Mouse (Mus musculus) inflammation-experienced regulatory T-cells, adult 6 months (primary cell): Measurements from ENCODE around the gene Pygm. TPM values are rescaled to one million over a fixed set of nuclear protein-coding genes. Genes with fewer than 3 reads are reported as not detected.
A peak's percentile ranks its signal among the peaks of the same experiment; 100 is the strongest.

Experiments
- ATAC-seq: one replicate; pipeline ENCODE4 v1.8.0; 2017
- polyA plus RNA-seq, 3 experiments: library from polyadenylated mRNA; unstranded; fragments of 100-300 nt; shearing (Covaris generic); gene quantifications; one replicate each; pipeline ENCODE4 v1.2.1; 2017

Gene Pygm
- polyA plus RNA-seq, 3 experiments from 2014 or later: 3.4 to 6.5 (median 5.7) TPM

- ATAC-seq: no peak
Measured at GRCm38 (mm10) chr19:6354030-6354429, 30.2 kb upstream of the Pygm start.

DNA sequence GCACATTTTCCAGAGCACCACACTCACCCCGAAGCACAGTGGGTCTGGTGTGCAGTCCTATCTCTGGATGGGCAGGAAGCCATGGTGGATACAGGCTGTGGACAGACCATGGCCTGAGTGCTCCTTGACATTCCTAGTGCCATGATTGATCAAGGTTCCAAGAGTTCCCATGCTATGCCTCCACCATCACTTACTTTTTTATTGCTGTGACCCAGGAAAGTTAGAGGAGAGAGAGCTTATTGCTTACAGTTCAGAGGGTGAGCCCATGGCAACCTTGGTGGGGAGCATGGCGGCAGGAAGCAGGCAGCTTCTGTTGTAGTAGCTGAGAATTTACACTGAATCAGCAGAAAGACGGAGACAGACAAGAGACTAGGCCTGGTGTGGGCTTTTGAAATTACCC lies 22.9 kb upstream of the Pygm start:
- ATAC-seq: no peak

DNA sequence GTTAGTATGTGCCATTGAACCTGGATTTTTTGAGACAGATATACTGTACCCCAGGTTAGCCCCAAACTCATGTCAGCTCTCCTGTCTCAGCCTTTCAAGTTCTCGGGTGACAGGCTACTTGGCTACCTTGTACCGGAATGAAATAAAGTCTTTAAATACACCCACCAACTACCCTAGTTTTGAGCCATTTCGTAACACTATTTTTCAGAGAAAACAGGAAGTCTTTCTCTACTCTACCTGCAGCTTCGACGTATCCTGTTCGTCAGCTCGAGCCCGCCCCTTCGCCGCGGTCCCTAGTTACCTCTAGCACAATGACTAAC lies 21.1 kb upstream of the Pygm start:
- peak; percentile 76 for ATAC-seq

DNA sequence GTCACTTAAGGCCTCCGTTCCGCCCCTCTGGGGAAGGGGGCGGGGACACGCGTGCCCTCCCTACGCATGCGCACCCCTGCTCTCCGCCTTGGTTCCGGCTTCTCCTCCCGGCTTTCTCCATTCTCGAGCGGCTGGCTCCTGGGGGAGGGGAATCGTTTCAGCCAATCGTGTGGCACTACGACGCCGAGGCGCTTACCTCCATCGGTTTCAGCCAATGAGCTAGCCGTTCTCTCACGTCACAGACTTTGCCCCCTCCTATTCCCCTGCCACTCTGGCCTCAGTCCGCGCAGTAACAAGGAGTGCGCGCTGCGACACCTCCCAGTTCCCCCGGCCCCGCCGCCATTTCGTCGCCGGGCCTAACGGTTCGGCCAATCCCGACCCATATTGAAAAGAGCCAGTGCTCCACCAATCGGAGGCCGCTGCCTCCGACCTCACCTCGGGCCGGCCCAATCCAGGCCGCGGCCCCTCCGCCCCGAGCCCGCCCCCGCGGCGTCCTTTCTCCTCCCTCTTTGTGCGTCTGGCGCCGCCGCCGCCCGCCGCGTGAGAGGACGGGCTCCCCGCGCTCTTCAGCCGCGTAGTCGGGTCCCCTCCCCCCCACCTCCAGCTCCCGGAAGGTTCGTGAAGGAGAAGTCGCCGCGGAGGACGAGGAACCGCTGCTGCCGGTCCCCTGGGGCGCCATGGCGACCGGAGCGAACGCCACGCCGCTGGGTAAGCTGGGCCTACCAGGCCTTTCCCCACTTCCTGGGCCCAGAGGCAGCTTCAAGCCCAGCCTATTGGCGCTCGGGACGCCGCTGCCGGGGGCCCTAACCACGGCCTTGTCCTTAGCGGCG lies 20.6 kb upstream of the Pygm start, which contains the start of gene Sf1:
Sf1 (plus strand) TSS at position 280 of the 830 bp plus-strand sequence.
- peak; percentile 85 for ATAC-seq

DNA sequence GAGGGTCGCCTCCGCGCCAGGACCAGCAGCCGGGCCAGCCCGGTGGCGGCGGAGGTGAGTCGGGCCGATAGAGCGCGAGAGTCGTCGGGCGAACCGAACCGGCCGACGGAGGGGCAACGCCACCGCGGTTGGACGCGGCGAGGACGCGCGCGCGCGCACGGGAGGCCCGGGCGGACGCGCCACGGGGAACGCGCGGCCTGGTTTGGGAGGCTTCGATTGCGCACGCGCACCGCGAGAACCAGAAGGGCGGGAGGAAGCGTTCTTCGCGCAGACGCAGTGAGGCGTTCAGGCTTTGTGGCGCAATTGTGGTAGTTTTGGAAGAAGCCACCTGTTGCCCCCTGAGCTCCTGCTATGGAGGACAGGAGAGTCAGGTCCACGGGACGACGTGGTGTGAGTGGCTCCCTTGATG lies 19.9 kb upstream of the Pygm start:
- ATAC-seq: no peak

DNA sequence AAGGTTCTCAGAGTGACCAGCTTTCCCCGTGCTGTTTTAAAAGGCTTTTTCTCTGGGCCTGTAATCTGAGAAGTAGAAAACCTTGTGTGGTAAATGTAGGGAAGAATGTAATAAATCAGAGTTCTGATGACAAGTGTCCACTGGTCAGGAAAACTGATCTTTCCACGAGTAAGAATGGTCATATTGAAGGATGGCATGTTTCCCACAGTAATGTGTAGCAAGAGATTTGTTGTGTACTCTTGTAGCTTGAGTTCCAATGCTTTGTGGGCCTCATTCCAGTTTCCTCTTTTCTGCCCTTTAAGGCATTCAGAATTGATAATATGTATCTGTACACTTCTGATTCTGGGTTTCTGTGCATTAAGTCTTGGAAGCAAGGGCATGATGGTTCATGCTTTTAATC lies 19.4 kb upstream of the Pygm start:
- ATAC-seq: no peak

DNA sequence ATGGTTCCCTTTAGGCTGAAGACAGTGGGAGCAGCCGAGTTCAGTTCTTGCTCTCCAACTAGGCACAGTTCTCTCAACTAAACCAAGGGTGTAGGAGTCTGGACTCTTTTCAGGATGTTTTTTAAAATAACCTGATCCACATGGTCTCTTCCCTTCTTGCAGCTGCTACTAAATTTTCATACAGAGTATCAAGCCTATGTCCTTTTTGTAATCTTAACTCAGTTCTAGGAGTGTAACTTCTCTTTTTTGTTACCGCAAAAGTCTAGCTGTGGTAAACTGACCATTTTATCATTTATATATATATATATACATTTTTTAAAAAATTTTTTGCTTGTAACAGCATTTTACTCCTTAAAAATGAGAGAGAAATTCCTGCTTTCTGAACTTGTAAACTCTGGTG lies 14.0 kb upstream of the Pygm start:
- ATAC-seq: no peak

- no peak for ATAC-seq
Measured at GRCm38 (mm10) chr19:6372433-6372832, 11.8 kb upstream of the Pygm start.

DNA sequence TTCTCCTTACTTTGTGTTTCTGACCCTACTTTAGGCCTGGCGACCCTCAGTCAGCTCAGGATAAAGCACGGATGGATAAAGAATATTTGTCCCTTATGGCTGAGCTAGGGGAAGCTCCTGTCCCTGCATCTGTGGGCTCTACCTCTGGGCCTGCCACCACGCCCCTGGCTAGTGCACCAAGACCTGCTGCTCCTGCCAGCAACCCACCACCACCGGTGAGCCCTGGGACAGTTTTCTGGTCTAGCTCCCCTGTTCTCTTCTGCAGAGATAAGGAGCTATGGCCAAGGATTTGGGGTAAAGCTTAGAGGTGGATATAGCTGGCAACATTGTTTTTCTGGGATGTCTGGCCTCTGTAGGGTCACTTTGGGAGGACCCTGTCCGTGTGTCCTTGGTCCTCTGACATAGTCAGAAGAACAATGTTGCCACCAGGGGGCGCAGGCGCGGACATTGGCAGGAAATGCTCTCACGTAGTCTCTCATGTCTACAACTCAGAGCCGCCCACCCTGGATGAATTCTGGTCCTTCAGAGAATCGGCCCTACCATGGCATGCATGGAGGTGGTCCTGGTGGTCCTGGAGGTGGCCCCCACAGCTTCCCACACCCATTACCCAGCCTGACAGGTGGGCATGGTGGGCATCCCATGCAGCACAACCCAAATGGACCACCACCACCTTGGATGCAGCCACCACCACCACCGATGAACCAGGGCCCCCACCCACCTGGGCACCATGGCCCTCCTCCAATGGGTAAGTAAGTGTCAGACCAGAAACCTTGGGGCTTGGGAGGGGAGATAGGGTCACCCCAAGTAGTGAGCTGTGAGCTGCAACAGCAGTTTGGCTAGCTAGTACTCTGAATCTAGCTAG lies 10.4 kb upstream of the Pygm start:
- ATAC-seq: no peak

- ATAC-seq: no peak
Measured at GRCm38 (mm10) chr19:6374571-6374970, 9.6 kb upstream of the Pygm start.

GRCm38 (mm10) chr19:6375423-6376254 lies 8.6 kb upstream of the Pygm start:
- ATAC-seq: no peak

DNA sequence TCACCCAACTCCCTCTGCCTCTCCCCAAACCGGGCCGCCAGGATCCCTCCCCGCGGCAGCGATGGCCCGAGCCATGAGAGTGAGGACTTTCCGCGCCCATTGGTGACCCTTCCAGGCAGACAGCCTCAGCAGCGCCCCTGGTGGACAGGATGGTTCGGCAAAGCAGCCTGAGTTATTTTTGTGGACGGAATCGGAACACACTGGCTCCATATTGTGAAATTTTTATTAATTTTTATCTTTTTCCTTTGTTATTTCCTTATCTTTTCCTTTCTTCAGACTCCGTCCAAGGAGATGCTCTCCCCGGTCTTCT lies 8.0 kb upstream of the Pygm start:
- no peak for ATAC-seq

- ATAC-seq: no peak
Measured at GRCm38 (mm10) chr19:6376643-6377042, 7.6 kb upstream of the Pygm start.

- ATAC-seq: no peak
Measured at GRCm38 (mm10) chr19:6377327-6378040, 6.7 kb upstream of the Pygm start.

GRCm38 (mm10) chr19:6380411-6381166 lies 3.6 kb upstream of the Pygm start:
- ATAC-seq: no peak

- no peak for ATAC-seq
Measured at GRCm38 (mm10) chr19:6381238-6381637, 3.0 kb upstream of the Pygm start.

- ATAC-seq: no peak
Measured at GRCm38 (mm10) chr19:6382323-6382924, 1.8 kb upstream of the Pygm start.

DNA sequence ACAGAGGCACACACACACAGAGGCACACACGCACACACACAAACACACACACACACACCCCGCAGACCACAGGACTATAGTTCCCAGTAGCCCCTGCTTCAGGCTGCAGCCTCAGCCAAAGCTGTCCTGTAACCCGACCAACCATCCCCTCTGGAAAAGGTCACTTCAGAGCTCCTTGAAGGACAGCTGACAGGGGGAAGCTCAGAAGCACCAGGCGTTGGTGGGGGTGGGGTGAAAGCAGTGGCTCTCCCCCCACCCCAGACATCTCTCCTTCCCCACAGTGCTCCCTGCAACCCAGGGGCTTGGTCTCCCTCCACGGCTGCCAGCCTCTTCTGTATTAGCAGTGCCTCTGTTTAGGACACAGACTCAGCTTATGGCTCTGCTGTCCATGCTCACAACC lies 729 bp upstream of the Pygm start:
- ATAC-seq: no peak

DNA sequence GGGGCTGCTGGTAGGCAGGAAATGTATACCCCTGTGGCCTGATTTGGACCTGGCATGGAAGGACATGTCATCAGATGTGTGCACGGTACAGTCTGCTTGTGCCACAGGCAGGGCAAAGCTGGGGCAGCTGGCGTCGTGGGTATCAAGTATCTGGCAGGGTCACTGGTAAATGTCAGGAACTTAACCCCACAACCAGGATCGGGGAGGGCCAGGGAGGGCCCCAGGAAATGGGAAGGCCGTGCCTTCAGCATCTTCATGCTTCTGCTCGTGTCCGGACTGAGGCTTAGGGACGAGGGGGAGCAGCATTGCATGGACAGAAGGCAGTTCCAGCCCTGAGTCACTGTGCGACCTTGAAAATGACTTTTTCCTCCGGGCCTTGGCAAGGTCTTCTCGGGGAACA lies 755 bp downstream of the Pygm start:
- no peak for ATAC-seq

DNA sequence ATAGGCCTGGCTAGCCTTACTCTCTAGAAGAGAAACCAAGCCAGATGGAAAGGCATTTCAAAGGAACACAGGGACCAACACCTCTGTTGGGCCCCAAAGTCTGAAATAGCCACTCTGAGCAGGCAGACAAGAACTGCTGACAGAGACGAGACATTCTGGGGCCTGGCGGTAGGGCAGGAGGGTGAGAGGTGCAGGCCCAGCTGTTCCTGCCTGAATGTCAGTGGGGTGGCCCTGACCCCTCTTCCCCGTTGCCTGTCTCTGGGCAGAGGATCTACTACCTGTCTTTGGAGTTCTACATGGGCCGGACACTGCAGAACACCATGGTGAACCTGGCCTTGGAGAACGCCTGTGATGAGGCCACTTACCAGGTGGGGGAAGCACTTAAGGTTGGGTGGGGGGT lies 1.2 kb downstream of the Pygm start:
- ATAC-seq: no peak

- no peak for ATAC-seq
Measured at GRCm38 (mm10) chr19:6385821-6386220, 1.6 kb downstream of the Pygm start.
